Mouse (Mus musculus) CH12.LX (cell line): ENCODE measurements around the gene Rrp36.

Experiments used
- CTCF ChIP-seq, 2 experiments: IDR thresholded peaks in 1 of 2; conservative IDR thresholded peaks in 1 of 2; 2 replicates each; pipeline ENCODE4 v1.5.1; 2011 to 2012; ENCODE audit warnings: low read depth in 2 of 2, low read length in 2 of 2, improper control_type of control experiment in 1 of 2, inconsistent platforms in 1 of 2, mild to moderate bottlenecking in 1 of 2, moderate library complexity in 1 of 2
- POLR2A ChIP-seq: IDR thresholded peaks from 2 replicates; pipeline ENCODE4 v1.6.1; 2011; ENCODE audit warnings: low read depth, mild to moderate bottlenecking, improper control_type of control experiment, low read length
- TBP ChIP-seq: conservative IDR thresholded peaks from 2 replicates; pipeline ENCODE4 v1.6.1; 2011; ENCODE audit warnings: low read depth, low read length, improper control_type of control experiment
- UBTF ChIP-seq: IDR thresholded peaks from 2 replicates; pipeline ENCODE4 v1.6.1; 2012; ENCODE audit warnings: low read depth, mild to moderate bottlenecking, inconsistent platforms, low read length, improper control_type of control experiment, moderate library complexity

DNA sequence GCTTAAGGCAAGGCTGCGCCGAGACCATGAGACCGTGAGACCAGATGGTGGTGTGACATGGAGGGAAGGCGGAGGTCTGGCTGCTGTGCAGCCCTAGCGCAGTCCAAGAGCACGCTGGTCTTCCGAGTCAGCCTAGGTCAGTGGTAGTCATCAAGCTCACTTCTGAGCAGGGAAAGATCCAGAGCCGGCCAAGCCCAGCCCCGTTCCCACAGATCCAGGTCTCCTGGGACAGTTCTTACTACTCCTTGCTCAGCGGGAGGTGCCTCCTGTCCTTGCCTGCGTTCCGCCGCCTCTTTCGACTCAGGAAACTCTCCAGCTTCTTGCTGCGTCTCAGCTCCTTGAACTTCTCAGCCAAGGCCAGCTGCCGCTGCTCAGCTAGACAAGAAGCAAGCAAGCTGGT, 6.4 kb downstream of the Rrp36 start:
- TF ChIP-seq POLR2A (no peak), CTCF (conservative IDR thresholded peaks at IDR 0.05 in 1 of 2, IDR thresholded peaks at IDR 0.05 in 1 of 2; ENCODE audit: low read depth in 2 of 2, low read length in 2 of 2) (no peak), UBTF (no peak), TBP (no peak)
